Mouse (Mus musculus) G1E (cell line): ENCODE results near the gene Polr3gl. TPM values are rescaled to one million over a fixed set of nuclear protein-coding genes. Genes with fewer than 3 reads are reported as not detected.

Experiments
- ATAC-seq: 2 replicates; pipeline ENCODE4 v1.8.0; 2016; ENCODE audit warnings: mild to moderate bottlenecking; ENCODE audit not compliant: insufficient number of reproducible peaks, poor library complexity, low FRiP score, severe bottlenecking; ENCODE audit errors: extremely low read depth
- DNase-seq: peaks from one replicate; pipeline ENCODE4 v3.0.0; 2012; ENCODE audit warnings: low spot score
- H3K27me3 ChIP-seq: 2 replicates; pipeline ENCODE4 v1.6.1; 2012; ENCODE audit warnings: mild to moderate bottlenecking, low read length, inconsistent platforms; ENCODE audit not compliant: insufficient read depth
- H3K36me3 ChIP-seq: replicated peaks from 2 replicates; pipeline ENCODE3; 2012; ENCODE audit warnings: mild to moderate bottlenecking, inconsistent platforms
- H3K4me1 ChIP-seq: 2 replicates; pipeline ENCODE4 v1.6.1; 2012; ENCODE audit warnings: low read depth, low read length, inconsistent platforms, mixed read lengths; ENCODE audit not compliant: insufficient read depth
- H3K4me3 ChIP-seq: 2 replicates; pipeline ENCODE4 v1.5.1; 2012; ENCODE audit warnings: low read depth, mild to moderate bottlenecking, inconsistent platforms, low read length, moderate library complexity, mixed read lengths
- H3K9me3 ChIP-seq: replicated peaks from 2 replicates; pipeline ENCODE4 v1.6.1; 2012; ENCODE audit warnings: inconsistent platforms
- CTCF ChIP-seq: IDR thresholded peaks from 2 replicates; pipeline ENCODE4 v1.5.1; 2012; ENCODE audit warnings: low read depth, low read length, inconsistent platforms, mixed read lengths
- GATA1 ChIP-seq: IDR thresholded peaks from 2 replicates; pipeline ENCODE4 v1.6.1; 2012; ENCODE audit warnings: borderline replicate concordance, low read length, inconsistent platforms, mixed read lengths
- GATA2 ChIP-seq: IDR thresholded peaks from 2 replicates; pipeline ENCODE4 v1.6.1; 2012; ENCODE audit warnings: low read depth, low read length, inconsistent platforms, borderline replicate concordance
- POLR2AphosphoS5 ChIP-seq: IDR thresholded peaks from 2 replicates; pipeline ENCODE4 v1.6.1; 2012; ENCODE audit warnings: low read depth, low read length, inconsistent platforms; ENCODE audit not compliant: insufficient replicate concordance
- TAL1 ChIP-seq: conservative IDR thresholded peaks from 2 replicates; pipeline ENCODE4 v1.6.1; 2012; ENCODE audit warnings: low read depth, low read length, inconsistent platforms, mixed read lengths
- polyA plus RNA-seq: library from polyadenylated mRNA; stranded (reverse); fragments of >175 nt; gene quantifications from 2 replicates; pipeline ENCODE4 v1.2.3, GENCODE M21; 2012
- total RNA-seq, 2 experiments: library from RNA; stranded (forward) in 1 of 2; stranded (reverse) in 1 of 2; fragments of 200-1000 nt in 1 of 2; fragments of >200 nt in 1 of 2; fragmentation: Nextera tagmentation in 1 of 2; gene quantifications; 2 replicates each; pipeline ENCODE4 v1.2.3; 2014 to 2017

The Polr3gl gene
- total and polyA plus RNA-seq, 3 experiments, result 12.0 to 40.7 (median 40.0) TPM

DNA sequence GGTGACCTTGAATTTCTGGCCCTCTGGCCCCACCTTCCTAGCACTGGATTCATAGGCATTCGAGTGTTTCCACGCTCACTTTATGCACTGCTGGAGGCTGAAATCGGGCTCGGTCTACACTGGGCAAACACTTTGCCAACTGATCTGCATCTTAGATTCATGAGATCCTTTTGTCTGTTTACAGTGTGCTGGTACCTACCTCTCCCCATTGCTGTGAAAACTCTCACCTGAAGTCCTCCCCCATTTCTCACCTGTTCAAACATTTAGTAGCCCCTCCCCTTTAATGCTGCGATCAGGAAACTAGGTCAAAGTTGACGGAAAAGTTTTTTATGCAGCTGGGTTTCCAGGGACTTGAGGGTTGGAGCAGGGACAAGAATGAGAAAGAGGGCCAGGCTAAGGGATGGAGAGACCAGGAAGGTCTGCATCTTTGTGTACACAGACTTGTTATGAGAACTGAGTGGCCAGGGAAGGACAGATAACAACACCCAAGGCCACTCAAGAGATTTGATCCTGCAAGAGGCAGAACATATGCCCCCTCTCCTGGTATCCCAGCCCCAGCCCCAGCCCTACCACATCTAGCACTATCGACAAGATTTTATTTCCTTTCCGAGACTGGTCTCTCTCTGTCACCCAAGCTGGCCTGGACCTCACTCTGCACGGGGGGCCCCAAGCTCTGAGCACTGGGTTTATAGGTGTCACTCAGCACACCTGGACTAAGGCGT, 29.9 kb downstream of the Polr3gl start:
- TF ChIP-seq GATA2 (no peak), TAL1 (no peak)
- no peaks in the 10 kb centered on the region for H3K9me3 ChIP-seq
- 0 out of 2 replicates have a peak, but pooled peaks cover 3% of the 10 kb centered on the region for H3K27me3 ChIP-seq
- ATAC-seq (no peak), DNase-seq (no peak)
- H3K4me3 ChIP-seq, result no peak overlapping the region
- H3K36me3 ChIP-seq, result peaks cover 28% of the 10 kb centered on the region
- peaks cover 37% of the 10 kb centered on the region for H3K4me1 ChIP-seq

DNA sequence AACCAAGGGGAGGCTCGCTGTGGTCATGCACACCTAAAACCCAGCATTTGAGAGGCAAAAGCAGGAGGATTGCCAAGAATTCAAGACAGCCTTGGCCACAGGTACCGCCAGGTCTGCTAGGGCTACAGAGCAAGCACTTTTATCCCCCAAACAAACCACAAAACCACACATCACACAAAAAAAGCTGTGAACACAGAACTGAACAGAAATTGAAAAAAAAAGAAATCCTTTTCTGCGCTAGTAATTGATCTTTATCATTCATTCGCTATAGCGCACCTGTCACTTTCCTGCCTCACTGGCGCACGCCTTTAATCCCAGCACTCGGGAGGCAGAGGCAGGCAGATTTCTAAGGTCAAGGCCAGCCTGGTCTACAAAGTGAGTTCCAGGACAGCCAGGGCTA, 30.7 kb downstream of the Polr3gl start:
- no peak for ATAC-seq
- H3K4me3 ChIP-seq, result no peak overlapping the region
- peaks cover 28% of the 10 kb centered on the region for H3K36me3 ChIP-seq
- peaks cover 40% of the 10 kb centered on the region for H3K4me1 ChIP-seq
- H3K9me3 ChIP-seq, result no peaks in the 10 kb centered on the region
- DNase-seq, result no peak
- 0 out of 2 replicates have a peak, but pooled peaks cover 3% of the 10 kb centered on the region for H3K27me3 ChIP-seq
- no peak for TF ChIP-seq CTCF
- no peak for TF ChIP-seq GATA1
- no peak for TF ChIP-seq GATA2
- TF ChIP-seq POLR2AphosphoS5, result no peak
- no peak for TF ChIP-seq TAL1

DNA sequence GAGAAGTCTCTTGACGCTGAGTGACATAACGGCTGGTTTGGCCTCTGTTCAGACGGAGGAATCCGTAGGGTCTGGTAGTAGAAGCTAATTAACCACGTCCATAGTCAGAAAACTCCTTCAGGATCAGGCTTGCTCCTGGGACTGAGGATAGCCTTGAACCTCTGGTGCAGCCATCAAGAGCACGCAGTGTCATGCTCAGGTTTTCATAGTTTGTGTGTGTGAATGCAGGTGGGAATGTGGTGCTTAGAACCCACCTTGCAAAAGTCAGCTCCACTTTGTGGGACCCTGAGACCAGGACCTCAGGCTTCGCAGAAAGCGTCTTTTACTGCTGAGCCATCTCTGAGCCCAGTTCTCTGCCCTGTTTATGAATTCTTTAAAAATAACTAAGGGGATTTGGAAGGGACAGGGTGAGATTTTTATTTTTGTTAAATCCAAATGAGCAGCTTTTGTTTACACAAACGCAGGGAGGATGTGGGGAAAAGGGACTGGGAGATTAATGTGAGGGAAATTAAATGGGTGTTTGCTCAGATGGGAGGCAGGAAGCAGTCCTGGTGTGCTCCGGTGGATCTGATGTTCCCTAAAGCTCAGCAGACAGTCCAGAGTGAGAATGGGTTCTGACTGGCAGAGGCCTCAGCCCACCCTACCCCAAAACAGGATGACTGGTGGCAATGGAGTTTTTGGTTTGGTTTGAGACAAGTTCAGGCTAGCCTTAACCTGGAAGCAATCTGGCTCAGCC, 31.9 kb downstream of the Polr3gl start:
- Histone ChIP-seq H3K4me1 (peaks cover 42% of the 10 kb centered on the region), H3K4me3 (no peak overlapping the region), H3K27me3 (0 out of 2 replicates have a peak, but pooled peaks cover 3% of the 10 kb centered on the region), H3K9me3 (no peaks in the 10 kb centered on the region), H3K36me3 (peaks cover 28% of the 10 kb centered on the region)
- ATAC-seq (no peak), DNase-seq (no peak)
- TF ChIP-seq POLR2AphosphoS5 (peak; percentile 86; the same call in 1 of the 2 replicates), CTCF (no peak), GATA1 (no peak), GATA2 (no peak)

DNA sequence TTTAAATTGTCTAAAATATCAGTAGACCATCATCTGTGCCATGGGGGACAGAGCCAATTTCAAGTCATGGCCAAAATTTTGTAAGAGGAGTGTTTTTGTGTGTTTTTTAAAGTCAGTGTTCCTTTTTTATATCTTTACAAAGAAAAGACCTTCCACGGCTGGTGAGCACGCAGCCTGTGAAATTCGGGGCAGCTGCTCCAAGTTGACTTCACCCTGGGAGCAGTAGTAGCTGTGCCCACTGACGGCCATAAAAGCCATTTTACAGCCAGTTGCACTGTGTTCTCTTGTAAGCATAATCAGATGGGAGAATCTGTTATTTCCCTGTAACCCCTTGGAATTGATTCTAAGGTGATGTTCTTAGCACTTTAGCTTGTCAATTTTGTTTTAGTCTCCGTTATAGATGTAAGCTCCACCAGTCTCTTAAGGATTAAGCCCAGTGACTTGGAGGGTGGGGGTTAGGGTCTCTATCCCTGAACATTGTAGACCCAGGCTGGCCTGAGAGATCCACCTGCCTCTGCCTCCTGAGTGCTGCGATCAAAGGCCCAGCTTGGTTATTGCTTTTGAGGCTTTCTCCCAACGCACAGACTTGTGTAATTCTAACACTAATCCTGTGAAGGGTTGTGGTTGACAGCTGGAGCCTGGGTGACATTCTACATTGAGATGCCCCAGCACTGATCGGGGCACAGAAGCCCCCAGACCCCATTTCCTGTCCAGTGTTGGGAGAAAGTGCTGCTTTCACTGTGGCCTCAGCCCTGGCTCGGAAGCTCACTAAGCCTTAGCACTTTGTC, 32.9 kb downstream of the Polr3gl start:
- ATAC-seq (no peak), DNase-seq (no peak)
- Histone ChIP-seq H3K9me3 (no peaks in the 10 kb centered on the region), H3K4me1 (peaks cover 51% of the 10 kb centered on the region), H3K27me3 (no peaks in the 10 kb centered on the region), H3K4me3 (peak overlapping the region; percentile 80; the same call in 1 of the 2 replicates), H3K36me3 (peaks cover 28% of the 10 kb centered on the region)
- TF ChIP-seq CTCF, result no peak
- TF ChIP-seq TAL1, result no peak
- no peak for TF ChIP-seq GATA1
- no peak for TF ChIP-seq GATA2
- no peak for TF ChIP-seq POLR2AphosphoS5

DNA sequence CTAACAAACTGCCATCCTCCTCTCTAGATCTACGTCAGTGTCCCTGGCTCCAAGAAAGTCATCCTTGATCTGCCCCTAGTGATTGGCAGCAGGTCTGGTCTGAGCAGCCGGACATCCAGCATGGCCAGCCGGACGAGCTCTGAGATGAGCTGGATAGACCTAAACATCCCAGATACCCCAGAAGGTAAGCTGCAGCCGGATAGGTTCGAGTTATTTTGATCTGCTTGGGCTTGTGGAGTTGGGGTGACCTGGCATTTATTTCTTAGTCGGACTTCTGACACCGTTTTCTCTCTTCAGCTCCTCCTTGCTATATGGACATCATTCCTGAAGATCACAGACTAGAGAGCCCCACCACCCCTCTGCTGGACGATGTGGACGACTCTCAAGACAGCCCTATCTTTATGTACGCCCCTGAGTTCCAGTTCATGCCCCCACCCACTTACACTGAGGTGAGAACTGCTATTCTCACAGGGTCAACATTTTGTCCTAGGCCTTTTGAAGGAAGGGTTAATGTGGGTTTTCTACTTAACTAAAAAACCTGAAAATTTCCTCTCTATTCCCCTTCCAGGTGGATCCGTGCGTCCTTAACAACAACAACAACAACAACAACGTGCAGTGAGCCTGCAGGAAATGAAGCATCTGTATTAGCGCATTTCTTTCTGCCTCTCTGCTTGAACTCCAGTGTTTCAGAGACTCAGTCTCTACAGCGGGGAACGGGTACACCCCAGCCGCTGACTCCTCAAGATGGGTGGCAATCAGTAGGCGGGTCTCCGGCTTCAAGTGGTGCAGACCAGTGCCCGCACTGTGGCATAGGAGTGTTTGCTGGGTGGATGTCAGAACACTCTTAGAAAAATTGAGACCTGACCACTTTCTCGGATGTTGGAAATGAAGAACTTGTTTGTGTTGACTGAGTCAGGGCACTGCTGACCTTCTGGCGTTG, 33.8 kb downstream of the Polr3gl start:
- TF ChIP-seq POLR2AphosphoS5 (no peak), GATA1 (no peak), TAL1 (no peak)
- peaks cover 55% of the 10 kb centered on the region for H3K4me1 ChIP-seq
- no peaks in the 10 kb centered on the region for H3K9me3 ChIP-seq
- H3K27me3 ChIP-seq, result no peaks in the 10 kb centered on the region
- H3K36me3 ChIP-seq, result peaks cover 28% of the 10 kb centered on the region
- DNase-seq (no peak), ATAC-seq (no peak)
- peak overlapping the region; percentile 80 for H3K4me3 ChIP-seq

DNA sequence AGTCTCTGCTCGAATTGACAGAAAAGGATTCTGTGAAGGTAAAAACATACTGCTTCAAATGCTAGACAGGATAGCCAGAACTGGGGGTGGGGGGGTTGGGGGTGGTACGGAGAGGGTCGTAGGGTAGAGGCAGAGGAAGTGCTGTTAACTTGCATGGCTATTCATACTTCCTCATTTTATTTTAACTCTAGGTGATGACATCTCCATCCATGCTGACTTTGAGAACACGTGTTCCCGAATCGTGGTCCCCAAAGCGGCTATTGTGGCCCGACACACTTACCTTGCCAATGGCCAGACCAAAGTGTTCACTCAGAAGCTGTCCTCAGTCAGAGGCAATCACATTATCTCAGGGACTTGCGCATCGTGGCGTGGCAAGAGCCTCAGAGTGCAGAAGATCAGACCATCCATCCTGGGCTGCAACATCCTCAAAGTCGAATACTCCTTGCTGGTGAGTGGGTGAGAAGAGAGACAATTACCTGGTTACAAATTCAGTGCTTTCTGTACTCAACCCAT, 34.5 kb downstream of the Polr3gl start:
- DNase-seq (no peak), ATAC-seq (no peak)

More for the DNA sequence above, 34.5 kb downstream of the Polr3gl start:
- Histone ChIP-seq H3K36me3 (peaks cover 28% of the 10 kb centered on the region), H3K4me1 (peaks cover 51% of the 10 kb centered on the region), H3K4me3 (peak overlapping the region; percentile 80), H3K27me3 (no peaks in the 10 kb centered on the region), H3K9me3 (no peaks in the 10 kb centered on the region)
- TF ChIP-seq GATA2 (no peak), POLR2AphosphoS5 (no peak; the same call in 1 of the 2 replicates)
